Mouse (Mus musculus) layer of hippocampus, adult 8-10 months (tissue): Measurements from ENCODE around the gene Tmem63a. TPM values are rescaled to one million over a fixed set of nuclear protein-coding genes. Genes with fewer than 3 reads are reported as not detected.
A peak's percentile ranks its signal among the peaks of the same experiment; 100 is the strongest.
"Not testable (repeated sequence)": the region's sequence is repeated elsewhere in the genome, so short reads cannot be mapped to it uniquely, and the experiment has no call there.

Source experiments
- DNase-seq, 2 experiments: peaks; one replicate each; pipeline ENCODE4 v3.0.0; 2022; ENCODE audit warnings: low spot score in 2 of 2
- total RNA-seq, 4 experiments: library from RNA; stranded (reverse); gene quantifications; 2 replicates each; pipeline ENCODE4 v1.2.4; 2022

Tmem63a gene
- total RNA-seq, result 10 to 100 TPM; 25.6 to 39.3 (median 29.1) TPM

GRCm38 (mm10) chr1:180942166-180943031, at the start of gene Tmem63a:
Tmem63a (plus strand) TSS chr1:180942344.
- DNase-seq, result no peak

GRCm38 (mm10) chr1:180892808-180893207, 49.3 kb upstream of the Tmem63a start, which contains the start of gene Lefty2:
Lefty2 (plus strand) TSS chr1:180893108.
- DNase-seq, result no peak

GRCm38 (mm10) chr1:180894088-180894987, 47.8 kb upstream of the Tmem63a start:
- not testable (repeated sequence) for DNase-seq

- DNase-seq, result no peak
Observed at GRCm38 (mm10) chr1:180901107-180901506, 41.0 kb upstream of the Tmem63a start.

GRCm38 (mm10) chr1:180902915-180903314, 39.2 kb upstream of the Tmem63a start:
- DNase-seq, result no peak

GRCm38 (mm10) chr1:180903666-180904038, 38.5 kb upstream of the Tmem63a start:
- DNase-seq, result no peak

- peak; percentile 91 to 94 for DNase-seq
Observed at GRCm38 (mm10) chr1:180904039-180904814, 37.9 kb upstream of the Tmem63a start, which contains the start of gene Pycr2. Pycr2 (plus strand) TSS chr1:180904293.

- no peak for DNase-seq
Observed at GRCm38 (mm10) chr1:180904815-180905080, 37.4 kb upstream of the Tmem63a start.

- DNase-seq, result no peak
Observed at GRCm38 (mm10) chr1:180905307-180905706, 36.8 kb upstream of the Tmem63a start.

GRCm38 (mm10) chr1:180905876-180906275, 36.3 kb upstream of the Tmem63a start:
- no peak for DNase-seq

- DNase-seq, result no peak
Observed at GRCm38 (mm10) chr1:180906461-180907147, 35.5 kb upstream of the Tmem63a start.

- no peak for DNase-seq
Observed at GRCm38 (mm10) chr1:180911138-180911537, 31.0 kb upstream of the Tmem63a start.

- DNase-seq, result no peak
Observed at GRCm38 (mm10) chr1:180911653-180912287, 30.4 kb upstream of the Tmem63a start.

- DNase-seq, result no peak
Observed at GRCm38 (mm10) chr1:180912792-180913191, 29.4 kb upstream of the Tmem63a start.

GRCm38 (mm10) chr1:180913797-180914196, 28.3 kb upstream of the Tmem63a start:
- DNase-seq, result no peak

- DNase-seq, result no peak
Observed at GRCm38 (mm10) chr1:180916425-180916824, 25.7 kb upstream of the Tmem63a start.

GRCm38 (mm10) chr1:180917053-180917452, 25.1 kb upstream of the Tmem63a start:
- no peak for DNase-seq

- no peak for DNase-seq
Observed at GRCm38 (mm10) chr1:180919686-180920085, 22.5 kb upstream of the Tmem63a start.

- DNase-seq, result no peak
Observed at GRCm38 (mm10) chr1:180922273-180923048, 19.7 kb upstream of the Tmem63a start.

- no peak for DNase-seq
Observed at GRCm38 (mm10) chr1:180924737-180925136, 17.4 kb upstream of the Tmem63a start.
